Mouse (Mus musculus) heart, adult 10 weeks (tissue): ENCODE measurements around the gene Faim2. TPM values are rescaled to one million over a fixed set of nuclear protein-coding genes. Genes with fewer than 3 reads are reported as not detected.

ENCODE experiments used
- polyA plus RNA-seq: library from polyadenylated mRNA; stranded (reverse); fragments of 350-450 nt; fragmentation: Illumina TruSeq; extraction: RNeasy Lipid Tissue Mini Kit (QIAGEN cat#74804); gene quantifications from one replicate; pipeline ENCODE4 v1.2.3, GENCODE M21; 2014; ENCODE audit warnings: low read depth, low replicate concordance

Gene Faim2
- 0.31 TPM for polyA plus RNA-seq

DNA sequence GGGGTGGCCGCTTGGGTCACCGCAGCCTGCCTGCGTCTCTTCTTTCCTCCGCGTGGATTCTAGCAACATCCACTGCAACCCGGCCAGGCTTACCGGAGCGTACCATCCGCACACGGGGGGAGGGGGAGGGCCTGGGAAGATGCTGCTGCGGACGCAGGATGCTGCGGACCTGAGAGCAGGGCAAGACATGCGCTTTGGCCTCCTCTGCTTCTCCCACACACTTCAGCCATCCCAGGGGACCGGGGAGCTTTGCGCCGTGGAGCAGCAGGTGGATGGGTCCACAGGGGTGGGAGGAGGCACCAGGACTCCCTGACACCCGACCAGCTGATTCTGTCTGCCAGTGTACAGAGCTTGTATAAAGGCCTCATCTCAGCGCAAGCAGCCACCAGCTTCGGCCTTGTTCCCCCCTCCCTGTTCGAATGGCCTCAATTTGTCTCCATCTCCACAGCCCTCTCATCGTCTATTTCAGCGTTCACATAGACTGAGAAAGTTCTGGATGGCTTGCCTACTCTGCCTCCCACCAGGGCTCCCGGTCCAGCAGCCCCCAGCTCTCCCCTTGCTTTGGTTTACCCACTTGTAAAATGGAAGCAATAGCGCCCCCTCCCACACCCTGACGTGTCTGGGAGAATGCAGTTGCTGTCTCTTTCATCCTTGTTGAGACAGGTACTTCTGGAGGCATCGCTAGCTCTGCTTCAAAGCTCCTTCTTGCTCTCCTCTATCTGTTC is at the start of gene Faim2:
Faim2 (minus strand) TSS at position 537 of the 725 bp plus-strand sequence.

DNA sequence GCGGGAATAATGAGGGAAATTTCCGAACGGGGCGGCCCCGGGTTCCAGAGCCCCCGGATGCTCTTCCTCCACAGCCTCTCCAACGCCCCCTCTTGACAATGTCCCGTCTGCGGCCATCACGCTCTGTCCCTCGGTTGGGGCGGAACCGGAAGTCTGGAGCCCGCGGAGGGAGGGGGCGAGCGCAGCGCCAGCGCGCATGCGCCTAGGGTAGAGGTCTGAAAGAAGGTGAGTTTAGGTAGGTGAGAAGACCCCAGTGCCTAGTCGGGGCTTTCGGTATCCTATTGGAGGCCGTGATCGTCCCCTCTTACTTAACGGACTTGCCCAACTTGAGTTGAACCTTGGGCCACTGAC is 53.4 kb downstream of the Faim2 start, which contains the start of gene Bcdin3d:
Bcdin3d (minus strand) TSS at position 155 of the 351 bp plus-strand sequence.

DNA sequence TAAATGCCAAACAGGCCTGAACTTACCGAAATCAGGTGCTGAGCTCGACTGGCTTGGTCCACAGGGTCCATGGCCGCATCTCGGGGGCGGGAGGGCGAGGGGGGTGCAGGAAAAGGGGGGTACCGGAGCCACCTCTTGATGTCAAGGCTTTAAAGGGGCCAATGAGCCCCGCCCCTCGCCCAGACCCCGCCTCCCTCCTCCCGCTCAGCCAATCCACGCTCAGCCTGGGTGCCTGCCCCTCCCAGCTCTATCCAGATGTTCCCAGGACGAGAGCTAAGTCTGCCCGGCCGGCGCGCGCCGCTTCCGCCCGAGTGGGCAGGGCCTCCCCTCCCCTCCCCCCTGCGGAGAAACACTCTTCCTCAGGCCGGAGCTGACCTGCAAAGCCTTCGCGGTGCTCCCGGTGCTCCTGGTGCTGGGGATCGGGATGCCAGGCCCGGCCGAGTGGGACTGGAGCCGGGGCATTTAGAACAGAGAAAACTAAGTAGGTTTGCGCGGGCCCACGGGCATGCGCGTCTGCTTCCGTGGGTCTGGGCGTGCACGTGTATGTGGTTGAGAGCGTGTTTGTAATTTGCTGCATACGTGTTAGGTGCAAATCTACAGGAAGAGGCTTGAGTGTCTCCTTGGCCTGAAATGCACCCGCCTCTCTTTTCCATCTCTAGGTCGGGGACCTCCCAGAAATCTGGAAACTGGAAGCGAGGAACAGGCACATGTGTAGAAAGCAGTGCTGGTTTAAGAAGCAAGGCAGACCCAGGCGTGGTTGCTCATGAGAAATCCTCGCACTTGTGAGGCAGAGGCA is 70.2 kb downstream of the Faim2 start, which contains the start of gene Nckap5l:
Nckap5l (minus strand) TSS at position 143 of the 796 bp plus-strand sequence.

Other genes with a start within 250 kb of the Faim2 start
- gene Prpf40b, start 233.1 kb downstream of the Faim2 start, polyA plus RNA-seq: 37.3 TPM
- gene Fam186b, start 232.3 kb downstream of the Faim2 start, polyA plus RNA-seq: not detected
- 16.8 TPM for gene Fmnl3, start 157.7 kb downstream of the Faim2 start, polyA plus RNA-seq
- 191 TPM for gene Tmbim6, start 135.3 kb downstream of the Faim2 start, polyA plus RNA-seq
- 3.4 TPM for gene Nckap5l, start 70.4 kb downstream of the Faim2 start, polyA plus RNA-seq
- 3.9 TPM for gene Bcdin3d, start 53.4 kb downstream of the Faim2 start, polyA plus RNA-seq
- not detected for gene Aqp2, start 50.9 kb upstream of the Faim2 start, polyA plus RNA-seq
- not detected for gene Aqp5, start 62.6 kb upstream of the Faim2 start, polyA plus RNA-seq
- gene Aqp6, start 73.2 kb upstream of the Faim2 start, polyA plus RNA-seq: not detected
- 1.5 TPM for gene Racgap1, start 123.5 kb upstream of the Faim2 start, polyA plus RNA-seq
- gene Asic1, start 142.2 kb upstream of the Faim2 start, polyA plus RNA-seq: 1.3 TPM
- 31.2 TPM for gene Smarcd1, start 174.0 kb upstream of the Faim2 start, polyA plus RNA-seq
- not detected for gene Gm17349, start 177.3 kb upstream of the Faim2 start, polyA plus RNA-seq
- 57.8 TPM for gene Gpd1, start 189.3 kb upstream of the Faim2 start, polyA plus RNA-seq
- gene Cox14, start 197.5 kb upstream of the Faim2 start, polyA plus RNA-seq: 216 TPM
- 29.1 TPM for gene Cers5, start 244.7 kb upstream of the Faim2 start, polyA plus RNA-seq